Mouse (Mus musculus) erythroid progenitor cell, adult 5-6 weeks (primary cell): ENCODE data around the gene Spon1. TPM values are rescaled to one million over a fixed set of nuclear protein-coding genes. Genes with fewer than 3 reads are reported as not detected.

Experiments
- ATAC-seq: replicated peaks from 2 replicates; pipeline ENCODE4 v1.8.0; 2016; ENCODE audit warnings: moderate number of reproducible peaks, mild to moderate bottlenecking, moderate TSS enrichment, inconsistent platforms; ENCODE audit not compliant: poor library complexity, low FRiP score, severe bottlenecking
- total RNA-seq, 2 experiments: library from RNA; stranded (forward) in 1 of 2; stranded (reverse) in 1 of 2; fragments of 150-400 nt in 1 of 2; fragments of 186-747, 209-891 nt in 1 of 2; gene quantifications; 2 replicates each; pipeline versions ENCODE4 v1.2.3 to v1.2.4; 2015 to 2017; ENCODE audit warnings: low replicate concordance in 2 of 2

The Spon1 gene
- total RNA-seq, 2 experiments from 2014 or later: 0.84 TPM; not detected in 1

- no peak for ATAC-seq
Measured at GRCm38 (mm10) chr7:114071851-114072616, 306.2 kb downstream of the Spon1 start.

GRCm38 (mm10) chr7:114074133-114074532, 308.3 kb downstream of the Spon1 start:
- ATAC-seq: no peak

GRCm38 (mm10) chr7:114074595-114074994, 308.8 kb downstream of the Spon1 start:
- ATAC-seq: no peak

GRCm38 (mm10) chr7:114079343-114079742, 313.5 kb downstream of the Spon1 start:
- no peak for ATAC-seq

- ATAC-seq: no peak
Measured at GRCm38 (mm10) chr7:114080250-114080649, 314.5 kb downstream of the Spon1 start.

- ATAC-seq: no peak
Measured at GRCm38 (mm10) chr7:114081633-114082420, 316.0 kb downstream of the Spon1 start.

GRCm38 (mm10) chr7:114083088-114083487, 317.3 kb downstream of the Spon1 start:
- no peak for ATAC-seq

- ATAC-seq: no peak
Measured at GRCm38 (mm10) chr7:114083760-114084159, 318.0 kb downstream of the Spon1 start.

- ATAC-seq: no peak
Measured at GRCm38 (mm10) chr7:114086021-114086710, 320.4 kb downstream of the Spon1 start.

GRCm38 (mm10) chr7:114087341-114087740, 321.5 kb downstream of the Spon1 start:
- no peak for ATAC-seq

- no peak for ATAC-seq
Measured at GRCm38 (mm10) chr7:114087986-114088385, 322.2 kb downstream of the Spon1 start.

- no peak for ATAC-seq
Measured at GRCm38 (mm10) chr7:114088918-114089317, 323.1 kb downstream of the Spon1 start.

- ATAC-seq: no peak
Measured at GRCm38 (mm10) chr7:114090231-114090630, 324.4 kb downstream of the Spon1 start.

GRCm38 (mm10) chr7:114090892-114091545, 325.2 kb downstream of the Spon1 start:
- no peak for ATAC-seq
